Mouse (Mus musculus) thymus, adult 2 months (tissue): Measurements from ENCODE around the gene Wdr24.

Experiments
- CTCF ChIP-seq: fragments of 200-500 bp; IDR thresholded peaks from 2 replicates; pipeline ENCODE4 v1.5.1; 2012; ENCODE audit warnings: mild to moderate bottlenecking, control low read depth, low read length, moderate library complexity, borderline replicate concordance; ENCODE audit not compliant: control insufficient read depth, poor library complexity, insufficient read depth; ENCODE audit errors: extremely low read depth
- POLR2A ChIP-seq: fragments of 200-500 bp; IDR thresholded peaks from 2 replicates; pipeline ENCODE4 v1.6.1; 2012; ENCODE audit warnings: mild to moderate bottlenecking, low read length, control low read depth, moderate library complexity; ENCODE audit not compliant: control insufficient read depth, poor library complexity, insufficient read depth; ENCODE audit errors: extremely low read depth

DNA sequence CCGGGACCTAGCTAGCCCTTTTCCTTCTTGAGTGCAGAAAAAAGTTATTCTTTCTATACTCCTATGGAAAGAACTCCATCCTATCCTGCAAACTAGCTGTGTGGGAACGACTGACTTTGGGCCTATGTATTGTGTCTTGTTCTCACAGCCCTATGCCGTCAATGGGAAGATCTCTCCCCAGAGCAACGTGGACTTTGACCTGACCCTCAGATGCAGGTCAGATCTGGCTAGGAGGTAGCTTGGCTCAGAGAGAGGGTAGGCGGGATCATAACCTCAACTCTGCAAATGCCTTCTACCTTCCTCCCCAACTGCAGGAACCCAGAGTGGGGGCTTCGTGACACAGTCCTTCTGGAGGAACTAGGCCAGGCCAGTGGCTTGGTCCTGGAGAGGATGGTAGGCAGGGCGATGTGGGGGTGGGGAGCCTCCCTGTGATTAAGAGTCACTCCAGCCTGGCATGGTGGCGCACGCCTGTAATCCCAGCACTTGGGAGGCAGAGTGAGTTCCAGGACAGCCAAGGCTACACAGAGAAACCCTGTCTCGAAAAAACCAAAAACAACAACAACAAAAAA lies 53.0 kb downstream of the Wdr24 start:
- TF ChIP-seq CTCF = no peak
- no peak for TF ChIP-seq POLR2A
